Mouse (Mus musculus) heart, adult 2 months (tissue): Measurements from ENCODE around the gene B4galnt4.

Source experiments
- CTCF ChIP-seq: fragments of 200-600 bp; IDR thresholded peaks from 2 replicates; pipeline ENCODE4 v1.8.1; 2022; ENCODE audit warnings: antibody characterized with exemption, mild to moderate bottlenecking, moderate library complexity
- EP300 ChIP-seq: fragments of 200-500 bp; IDR thresholded peaks from 2 replicates; pipeline ENCODE4 v1.6.1; 2011; ENCODE audit warnings: low read depth, low read length, control low read depth; ENCODE audit not compliant: insufficient read depth

DNA sequence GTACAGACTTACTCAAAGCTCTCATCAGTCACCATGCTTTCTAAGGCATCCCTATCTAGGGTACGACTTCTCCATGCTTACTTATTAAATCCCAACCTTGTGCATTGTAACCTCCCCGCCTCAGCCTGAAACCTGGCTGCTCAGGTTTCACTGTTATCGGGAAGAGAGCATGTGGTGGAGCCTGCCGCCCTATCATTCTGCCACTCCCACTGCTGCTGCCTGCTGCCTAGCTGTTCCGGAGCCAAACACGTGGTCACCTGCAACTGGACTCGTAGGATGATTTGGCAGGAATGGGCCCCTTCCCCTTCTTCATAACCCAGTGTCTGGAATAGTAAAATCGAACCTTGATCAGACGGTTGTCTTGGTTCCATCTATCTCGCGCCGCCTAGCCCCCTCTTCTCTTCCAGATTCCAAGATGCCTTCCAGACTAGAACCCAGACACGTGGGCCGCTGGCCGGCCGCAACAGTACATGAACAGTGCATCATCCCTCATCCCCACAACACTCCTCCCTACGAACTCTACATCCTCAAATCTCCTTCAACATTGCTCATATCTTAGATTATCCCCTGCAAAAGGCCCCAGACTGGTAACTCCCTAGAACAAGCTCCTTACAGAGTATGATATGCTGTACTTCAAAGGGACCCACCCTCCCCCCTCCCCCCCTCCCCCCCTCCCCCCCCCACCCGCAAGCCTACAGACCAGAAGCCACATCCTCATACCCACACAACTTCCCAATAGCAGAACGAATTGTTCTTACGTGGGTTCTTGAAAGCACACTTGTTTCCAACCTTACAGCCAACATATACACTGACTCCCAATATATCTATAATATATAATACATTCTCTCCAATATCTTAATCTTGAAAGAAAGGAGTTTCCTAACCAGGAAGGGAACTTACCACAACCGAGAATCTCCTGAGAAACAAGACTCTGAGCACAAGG lies 22.5 kb upstream of the B4galnt4 start:
- TF ChIP-seq CTCF (no peak), EP300 (no peak)
